Mouse (Mus musculus) stomach, embryonic 14.5 days (tissue): ENCODE data around the gene Yipf3. TPM values are rescaled to one million over a fixed set of nuclear protein-coding genes. Genes with fewer than 3 reads are reported as not detected.

Experiments
- ATAC-seq: fragments of 200-750 bp; cut with Nextera tagmentation; 2 replicates; pipeline ENCODE4 v1.8.0; 2017; ENCODE audit warnings: low read depth, moderate TSS enrichment; ENCODE audit not compliant: insufficient number of reproducible peaks, insufficient read depth, low FRiP score
- H3K27ac ChIP-seq: fragments of 300-500 bp; sonication (generic); 2 replicates; pipeline ENCODE4 v1.5.1; 2014; ENCODE audit warnings: mild to moderate bottlenecking, low read length, moderate library complexity, mixed read lengths
- H3K27me3 ChIP-seq: fragments of 300-500 bp; sonication (generic); 2 replicates; pipeline ENCODE4 v1.6.1; 2014; ENCODE audit warnings: low read length, control low read depth, mixed read lengths; ENCODE audit not compliant: control insufficient read depth, insufficient read depth
- H3K36me3 ChIP-seq: fragments of 300-500 bp; sonication (generic); 2 replicates; pipeline ENCODE4 v1.6.1; 2014; ENCODE audit warnings: mild to moderate bottlenecking, control low read depth, low read length, moderate library complexity, mixed read lengths; ENCODE audit not compliant: control insufficient read depth, insufficient read depth
- H3K4me1 ChIP-seq: fragments of 300-500 bp; sonication (generic); 2 replicates; pipeline ENCODE4 v1.6.1; 2014; ENCODE audit warnings: low read length, control low read depth, mixed read lengths; ENCODE audit not compliant: control insufficient read depth, insufficient read depth
- H3K4me2 ChIP-seq: fragments of 300-500 bp; sonication (generic); replicated peaks from 2 replicates; pipeline ENCODE4 v1.6.1; 2014; ENCODE audit warnings: low read depth, low read length, control low read depth
- H3K4me3 ChIP-seq: fragments of 300-500 bp; sonication (generic); 2 replicates; pipeline ENCODE4 v1.5.1; 2014; ENCODE audit warnings: low read depth, low read length, control low read depth
- H3K9ac ChIP-seq: fragments of 300-500 bp; sonication (generic); replicated peaks from 2 replicates; pipeline ENCODE4 v1.6.1; 2014; ENCODE audit warnings: low read depth, mild to moderate bottlenecking, control low read depth, low read length, moderate library complexity, mixed read lengths
- H3K9me3 ChIP-seq: fragments of 300-500 bp; sonication (generic); 2 replicates; pipeline ENCODE4 v1.6.1; 2016; ENCODE audit warnings: low read depth, low read length, control low read depth; ENCODE audit not compliant: control insufficient read depth
- WGBS: fragments of 180-500 bp; shearing (Covaris S2); extraction: QIAGEN DNeasy Blood & Tissue Kit; methylation state at CpG from one replicate; pipeline ENCODE4 v1.1.7; 2014; 5-methylcytosine and 5-hydroxymethylcytosine counted together
- polyA plus RNA-seq: library from polyadenylated mRNA; unstranded; fragments of >200 nt; fragmentation: Nextera tagmentation; extraction: Ambion mirVana; gene quantifications from 2 replicates; pipeline ENCODE4 v1.2.1, GENCODE M21; 2014

Yipf3 gene
- polyA plus RNA-seq, 1 experiment from 2014 or later = 104 TPM

DNA sequence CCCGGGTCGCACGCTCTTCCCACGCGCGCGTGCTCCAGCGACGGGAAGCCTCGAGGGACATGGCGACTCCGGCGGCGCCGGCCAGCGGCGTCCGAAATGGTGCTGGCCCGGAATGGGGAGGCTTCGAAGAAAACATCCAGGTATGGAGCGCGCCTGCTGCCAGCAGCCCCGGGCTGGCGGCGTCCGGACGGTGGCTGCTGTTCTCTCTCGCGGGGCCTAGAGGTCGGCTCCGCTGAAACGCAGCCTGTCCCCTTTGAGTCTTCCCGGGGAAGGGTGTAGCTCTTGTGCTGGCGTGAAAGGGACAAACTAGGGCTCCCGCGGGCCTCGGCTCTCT is 276 bp downstream of the Yipf3 start:
- WGBS = under 1% methylated on average over 37 of the region's 37 CpGs

DNA sequence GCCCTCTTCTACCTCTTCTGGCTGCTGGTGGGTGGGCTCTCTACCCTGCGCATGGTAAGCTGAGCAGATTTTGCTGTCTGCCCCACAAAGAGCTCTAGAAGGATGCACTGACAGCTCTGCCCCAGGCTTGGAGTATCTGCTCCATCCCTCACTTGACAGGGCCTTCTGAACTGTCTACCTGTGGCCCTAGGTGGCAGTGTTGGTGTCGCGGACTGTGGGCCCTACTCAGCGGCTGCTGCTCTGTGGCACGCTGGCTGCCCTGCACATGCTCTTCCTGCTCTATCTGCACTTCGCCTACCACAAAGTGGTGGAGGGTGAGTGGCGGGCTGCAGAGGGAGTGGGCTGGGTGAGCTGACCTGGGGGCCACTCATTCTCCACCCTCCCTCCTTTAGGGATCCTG is 3.3 kb downstream of the Yipf3 start:
- ATAC-seq = no peak
- Histone ChIP-seq H3K4me1 (peaks cover 13% of the 10 kb centered on the region), H3K36me3 (peaks cover 32% of the 10 kb centered on the region), H3K27me3 (peaks cover 6% of the 10 kb centered on the region), H3K4me2 (no peak overlapping the region), H3K9me3 (no peaks in the 10 kb centered on the region), H3K4me3 (no peak overlapping the region), H3K27ac (no peak overlapping the region), H3K9ac (no peak overlapping the region)
- WGBS = 73% methylated on average over 7 of the region's 7 CpGs

More for the DNA sequence above, 276 bp downstream of the Yipf3 start:
- Histone ChIP-seq H3K4me2 (peak overlapping the region; percentile 76), H3K27me3 (no peaks in the 10 kb centered on the region), H3K27ac (peak overlapping the region; percentile 22; the same call in 1 of the 2 replicates), H3K9me3 (no peaks in the 10 kb centered on the region), H3K36me3 (peaks cover 61% of the 10 kb centered on the region), H3K9ac (peak overlapping the region; percentile 83), H3K4me3 (peak overlapping the region; percentile 87), H3K4me1 (peaks cover 11% of the 10 kb centered on the region)
- no peak; the same call in 1 of the 2 replicates for ATAC-seq

DNA sequence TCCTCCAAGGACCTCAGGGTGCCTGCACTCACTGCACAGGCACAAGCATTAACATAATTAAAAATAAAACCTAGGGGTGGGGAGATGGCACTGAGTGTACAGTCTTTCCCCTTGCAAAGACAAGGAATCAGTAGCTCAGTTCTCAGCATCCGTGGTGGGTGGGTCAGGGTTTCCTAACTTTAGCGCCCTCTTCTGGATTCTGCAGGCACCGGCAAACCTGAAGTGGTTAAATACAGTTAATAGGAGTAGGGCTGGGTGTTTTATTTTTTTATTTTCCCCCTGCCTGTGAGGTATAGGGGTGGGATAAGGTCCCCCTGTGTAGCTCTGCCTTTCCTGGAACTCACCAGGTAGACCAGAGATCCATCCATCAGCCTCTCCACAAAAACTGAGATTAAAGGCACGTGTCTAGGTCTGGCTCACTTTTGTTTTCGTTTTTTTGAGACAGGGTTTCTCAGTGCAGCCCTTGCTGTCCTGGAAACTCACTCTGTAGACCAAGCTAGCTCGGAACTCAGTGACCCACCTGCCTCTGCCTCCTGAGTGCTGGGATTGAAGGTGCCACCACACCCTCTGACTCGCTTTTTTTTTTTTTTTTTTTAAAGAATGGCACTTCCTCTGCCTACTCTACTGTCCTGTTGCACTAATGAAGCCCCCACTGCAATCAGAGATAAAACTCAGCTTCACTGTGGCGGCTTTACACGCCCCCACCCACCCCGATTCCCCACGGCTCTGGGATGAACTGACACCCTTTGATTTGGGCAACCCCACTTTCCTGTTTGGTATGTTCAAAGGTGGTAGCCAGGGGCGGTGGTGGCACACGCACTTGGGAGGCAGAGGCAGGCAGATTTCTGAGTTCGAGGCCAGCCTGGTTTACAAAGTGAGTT is 4.9 kb downstream of the Yipf3 start:
- peak overlapping the region; percentile 68 for H3K4me3 ChIP-seq
- peaks cover 8% of the 10 kb centered on the region for H3K4me1 ChIP-seq
- ATAC-seq = no peak
- peaks cover 6% of the 10 kb centered on the region for H3K27me3 ChIP-seq
- peaks cover 28% of the 10 kb centered on the region for H3K36me3 ChIP-seq
- peak overlapping the region; percentile 41; the same call in 1 of the 2 replicates for H3K9ac ChIP-seq
- H3K9me3 ChIP-seq = no peaks in the 10 kb centered on the region
- 54% methylated on average over 14 of the region's 14 CpGs for WGBS
- H3K4me2 ChIP-seq = peak overlapping the region; percentile 99
- H3K27ac ChIP-seq = no peak overlapping the region

DNA sequence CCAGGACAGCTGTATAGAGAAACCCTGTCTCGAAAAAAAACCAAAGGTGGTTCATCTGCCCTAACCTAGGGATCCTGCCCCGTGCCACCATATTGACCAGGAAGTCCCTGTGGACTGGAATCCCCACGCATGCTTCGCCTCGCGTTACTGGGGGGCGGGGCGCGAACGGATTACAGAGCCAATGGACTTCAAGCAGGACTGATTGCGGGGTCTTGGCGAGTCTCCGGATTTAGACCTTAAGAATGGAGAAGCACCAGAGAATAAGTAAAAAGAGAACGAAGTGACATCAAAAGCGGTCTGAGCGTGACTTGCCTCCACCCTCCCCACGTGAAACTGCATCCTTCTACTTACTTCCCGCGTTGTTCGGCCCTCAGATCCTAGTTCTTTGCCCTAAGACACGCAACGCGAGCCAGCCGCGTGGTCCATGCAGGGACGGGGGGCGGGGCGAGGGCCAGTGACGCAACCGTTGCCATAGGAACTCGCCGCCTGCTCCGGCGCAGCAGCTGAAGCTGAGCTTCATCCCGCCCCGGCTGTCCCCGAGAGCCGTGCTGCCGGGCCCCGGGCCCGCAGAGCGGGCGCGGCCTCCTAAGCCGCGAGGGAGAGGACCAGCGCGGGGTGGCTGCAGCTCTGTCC is 5.7 kb downstream of the Yipf3 start, which contains the start of gene Lrrc73:
Lrrc73 (plus strand) TSS at position 80 of the 633 bp plus-strand sequence.
- H3K36me3 ChIP-seq = peaks cover 36% of the 10 kb centered on the region
- ATAC-seq = peak; percentile 62
- peaks cover 8% of the 10 kb centered on the region for H3K4me1 ChIP-seq
- H3K9me3 ChIP-seq = no peaks in the 10 kb centered on the region
- 2% methylated on average over 48 of the region's 48 CpGs for WGBS
- H3K9ac ChIP-seq = peak within 1 kb of the TSS; percentile 41
- H3K27me3 ChIP-seq = peaks cover 6% of the 10 kb centered on the region
- peak within 1 kb of the TSS; percentile 99 for H3K4me2 ChIP-seq
- H3K27ac ChIP-seq = no peak within 1 kb of the TSS
- peak within 1 kb of the TSS; percentile 68 for H3K4me3 ChIP-seq

DNA sequence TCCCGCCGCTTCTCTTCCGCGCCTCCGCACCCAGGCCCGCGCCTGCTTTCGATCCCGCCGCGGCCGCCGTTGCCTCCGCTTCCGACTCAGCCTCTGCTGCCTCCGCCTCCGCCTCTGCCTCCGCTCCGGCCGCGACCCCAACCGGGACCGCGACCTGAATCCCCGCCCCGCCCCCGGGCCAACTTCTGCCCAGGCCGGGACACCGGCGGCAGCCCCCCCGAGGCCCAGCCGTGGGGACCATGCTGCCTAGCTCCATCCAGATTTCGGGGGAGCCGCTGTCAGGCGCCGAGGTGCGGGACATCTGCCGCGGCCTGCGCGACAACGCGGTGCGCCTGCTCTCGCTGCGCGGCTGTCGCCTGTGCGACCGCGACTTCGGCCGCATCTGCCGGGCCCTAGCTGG is 6.2 kb downstream of the Yipf3 start:
- Histone ChIP-seq H3K4me3 (peak overlapping the region; percentile 68), H3K9me3 (no peaks in the 10 kb centered on the region), H3K9ac (peak overlapping the region; percentile 41), H3K4me2 (peak overlapping the region; percentile 99), H3K27ac (no peak overlapping the region), H3K36me3 (peaks cover 40% of the 10 kb centered on the region), H3K4me1 (peaks cover 4% of the 10 kb centered on the region), H3K27me3 (peaks cover 6% of the 10 kb centered on the region)
- WGBS = under 1% methylated on average over 52 of the region's 54 CpGs
- no peak for ATAC-seq

DNA sequence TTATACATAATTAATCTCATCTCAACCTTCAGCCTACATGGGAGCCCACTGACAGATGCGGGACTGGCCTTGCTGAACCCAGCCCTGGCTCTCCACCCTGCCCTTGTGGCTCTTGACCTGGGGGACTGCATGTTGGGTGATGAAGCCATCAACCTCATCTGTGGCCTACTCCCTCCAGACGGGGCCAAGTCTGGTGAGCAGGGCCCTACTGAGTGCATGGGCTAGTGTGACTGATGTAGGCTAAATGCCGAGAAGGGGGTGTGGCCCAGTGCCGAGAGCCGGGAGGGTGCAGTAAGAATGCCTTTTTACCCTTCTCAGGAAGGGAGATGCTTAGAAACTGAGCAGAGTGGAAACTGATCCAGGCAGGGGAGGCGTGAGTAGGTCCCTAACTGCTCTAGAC is 7.3 kb downstream of the Yipf3 start:
- H3K9me3 ChIP-seq = no peaks in the 10 kb centered on the region
- no peak overlapping the region for H3K4me3 ChIP-seq
- no peak overlapping the region for H3K4me2 ChIP-seq
- ATAC-seq = no peak
- H3K36me3 ChIP-seq = peaks cover 43% of the 10 kb centered on the region
- H3K4me1 ChIP-seq = 0 out of 2 replicates have a peak, but pooled peaks cover 2% of the 10 kb centered on the region
- H3K27me3 ChIP-seq = peaks cover 6% of the 10 kb centered on the region
- H3K27ac ChIP-seq = no peak overlapping the region
- no peak overlapping the region for H3K9ac ChIP-seq
- WGBS = 24% methylated on average over 6 of the region's 6 CpGs

DNA sequence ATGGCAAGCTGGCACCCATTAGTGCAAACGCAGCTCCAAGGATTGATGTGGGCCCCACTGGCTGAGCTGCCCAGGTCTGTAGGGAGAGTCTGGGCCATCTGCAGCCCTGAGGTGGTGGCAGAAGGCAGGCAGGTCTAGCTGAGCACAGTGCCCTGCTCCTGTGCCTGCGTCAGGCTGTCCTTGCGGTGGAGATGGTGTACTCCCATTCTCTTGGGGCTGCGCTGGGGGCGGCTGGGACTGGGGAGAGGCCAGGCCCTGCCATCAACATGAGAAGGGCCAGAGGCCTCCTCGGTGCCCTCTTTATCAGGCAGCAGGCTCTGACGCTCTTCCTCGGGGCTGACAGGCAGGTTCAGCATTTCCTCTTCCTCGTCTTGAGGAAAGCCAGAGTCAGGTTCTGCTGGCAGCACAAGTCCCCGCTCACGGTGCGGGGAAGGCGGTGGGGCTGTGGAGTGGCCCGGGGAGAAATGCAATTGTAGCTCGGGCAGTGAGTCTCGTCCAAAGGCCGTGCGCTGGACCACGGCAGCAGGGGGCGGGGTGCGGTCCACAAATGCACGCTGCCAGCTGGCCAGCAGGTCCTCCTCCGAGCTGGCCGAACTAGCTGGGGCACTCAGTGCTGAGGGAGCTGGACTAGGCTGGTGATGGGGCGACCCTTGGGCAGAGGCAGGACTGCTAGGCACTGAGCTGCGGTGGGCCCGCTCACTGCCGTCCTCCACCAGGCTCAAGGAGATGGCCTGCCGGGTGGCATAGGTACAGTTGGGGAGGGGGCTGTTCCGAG is 10.6 kb downstream of the Yipf3 start:
- 89% methylated on average over 30 of the region's 30 CpGs for WGBS
- Histone ChIP-seq H3K27me3 (peaks cover 6% of the 10 kb centered on the region), H3K27ac (no peak overlapping the region), H3K4me1 (0 out of 2 replicates have a peak, but pooled peaks cover under 1% of the 10 kb centered on the region), H3K4me2 (no peak overlapping the region), H3K9me3 (no peaks in the 10 kb centered on the region), H3K4me3 (no peak overlapping the region), H3K9ac (no peak overlapping the region), H3K36me3 (peaks cover 54% of the 10 kb centered on the region)
- no peak for ATAC-seq

DNA sequence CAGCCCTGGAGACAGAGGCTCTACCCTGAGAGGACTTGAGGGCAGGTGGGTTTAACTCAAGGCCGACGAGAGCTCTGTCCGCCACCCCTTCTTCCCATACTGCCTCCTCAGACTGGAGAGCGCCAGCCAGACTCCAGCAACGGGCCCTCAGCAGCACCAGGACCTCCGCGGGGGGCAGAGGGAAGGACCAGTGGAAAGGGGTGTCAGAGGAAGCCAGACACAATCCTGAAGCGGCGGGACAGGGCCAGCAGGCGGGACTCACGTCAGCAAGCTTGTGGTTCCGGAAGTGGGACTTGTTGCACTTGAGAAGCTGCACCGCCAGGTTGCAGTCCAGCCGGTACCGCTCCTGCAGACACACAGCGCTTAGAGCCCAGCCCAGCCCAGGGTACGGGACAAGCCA is 11.8 kb downstream of the Yipf3 start:
- peaks cover 66% of the 10 kb centered on the region for H3K36me3 ChIP-seq
- no peaks in the 10 kb centered on the region; the same call in 1 of the 2 replicates for H3K27me3 ChIP-seq
- ATAC-seq = no peak
- H3K4me2 ChIP-seq = no peak overlapping the region
- H3K4me1 ChIP-seq = no peaks in the 10 kb centered on the region
- WGBS = 87% methylated on average over 17 of the region's 17 CpGs
- H3K9ac ChIP-seq = no peak overlapping the region
- H3K27ac ChIP-seq = no peak overlapping the region
- no peaks in the 10 kb centered on the region for H3K9me3 ChIP-seq
- H3K4me3 ChIP-seq = no peak overlapping the region
